Mouse (Mus musculus) lung, embryonic 14.5 days (tissue): ENCODE measurements around the gene Zpbp. TPM values are rescaled to one million over a fixed set of nuclear protein-coding genes. Genes with fewer than 3 reads are reported as not detected.

Experiments used
- ATAC-seq: fragments of 200-750 bp; cut with Nextera tagmentation; 2 replicates; pipeline ENCODE4 v1.8.0; 2017; ENCODE audit warnings: mild to moderate bottlenecking, moderate TSS enrichment, moderate library complexity; ENCODE audit not compliant: insufficient read depth
- DNase-seq: peaks from one replicate; pipeline ENCODE4 v3.0.0-alpha.2; 2015
- H3K27ac ChIP-seq: fragments of 300-500 bp; sonication (generic); 2 replicates; pipeline ENCODE4 v1.5.1; 2014; ENCODE audit warnings: low read depth, mild to moderate bottlenecking, moderate library complexity
- H3K27me3 ChIP-seq: fragments of 300-500 bp; sonication (generic); 2 replicates; pipeline ENCODE4 v1.6.1; 2014; ENCODE audit warnings: low read length, control low read depth; ENCODE audit not compliant: insufficient read depth
- H3K36me3 ChIP-seq: fragments of 300-500 bp; sonication (generic); 2 replicates; pipeline ENCODE4 v1.6.1; 2014; ENCODE audit warnings: control low read depth; ENCODE audit not compliant: insufficient read depth
- H3K4me1 ChIP-seq: fragments of 300-500 bp; sonication (generic); 2 replicates; pipeline ENCODE4 v1.6.1; 2014; ENCODE audit warnings: antibody characterized with exemption, control low read depth; ENCODE audit not compliant: insufficient read depth
- H3K4me2 ChIP-seq: fragments of 300-500 bp; sonication (generic); 2 replicates; pipeline ENCODE4 v1.6.1; 2014; ENCODE audit warnings: mild to moderate bottlenecking
- H3K4me3 ChIP-seq: fragments of 300-500 bp; sonication (generic); 2 replicates; pipeline ENCODE4 v1.5.1; 2014; ENCODE audit warnings: low read depth, low read length
- H3K9ac ChIP-seq: fragments of 300-500 bp; sonication (generic); 2 replicates; pipeline ENCODE4 v1.6.1; 2014
- H3K9me3 ChIP-seq: fragments of 300-500 bp; sonication (generic); 2 replicates; pipeline ENCODE4 v1.6.1; 2016; ENCODE audit warnings: low read depth, low read length, control low read depth
- CTCF ChIP-seq: IDR thresholded peaks from 2 replicates; pipeline ENCODE4 v1.5.1; 2016; ENCODE audit warnings: antibody characterized with exemption, low read depth
- WGBS: fragments of 180-500 bp; shearing (Covaris S2); extraction: QIAGEN DNeasy Blood & Tissue Kit; methylation state at CpG from one replicate; pipeline ENCODE4 v1.1.7; 2014; 5-methylcytosine and 5-hydroxymethylcytosine counted together
- polyA plus RNA-seq: library from polyadenylated mRNA; unstranded; fragments of >200 nt; fragmentation: Nextera tagmentation; extraction: Ambion mirVana; gene quantifications from 2 replicates; pipeline ENCODE4 v1.2.1, GENCODE M21; 2014

The Zpbp gene
- polyA plus RNA-seq, 1 experiment from 2014 or later, result 0.75 TPM

GRCm38 (mm10) chr11:11468924-11469323 is 6.7 kb upstream of the Zpbp start:
- DNase-seq, result no peak
- no peaks in the 10 kb centered on the region for H3K36me3 ChIP-seq
- no peak for ATAC-seq
- H3K27ac ChIP-seq, result no peak overlapping the region
- no peak for TF ChIP-seq CTCF
- no peak overlapping the region for H3K9ac ChIP-seq
- no peaks in the 10 kb centered on the region for H3K27me3 ChIP-seq
- H3K9me3 ChIP-seq, result no peaks in the 10 kb centered on the region
- H3K4me3 ChIP-seq, result no peak overlapping the region
- no peaks in the 10 kb centered on the region for H3K4me1 ChIP-seq
- no peak overlapping the region for H3K4me2 ChIP-seq

GRCm38 (mm10) chr11:11462561-11462890 is 318 bp upstream of the Zpbp start:
- no peak for ATAC-seq
- 80% methylated on average over 5 of the region's 5 CpGs for WGBS
- no peaks in the 10 kb centered on the region for H3K4me1 ChIP-seq
- H3K9me3 ChIP-seq, result no peaks in the 10 kb centered on the region
- H3K27ac ChIP-seq, result no peak overlapping the region
- H3K4me2 ChIP-seq, result peak overlapping the region; percentile 63
- no peaks in the 10 kb centered on the region for H3K36me3 ChIP-seq
- H3K4me3 ChIP-seq, result peak overlapping the region; percentile 62
- peak overlapping the region; percentile 65; the same call in 1 of the 2 replicates for H3K9ac ChIP-seq
- H3K27me3 ChIP-seq, result no peaks in the 10 kb centered on the region
- no peak for DNase-seq
- TF ChIP-seq CTCF, result no peak

- 29% methylated on average over 2 of the region's 2 CpGs for WGBS
- no peak overlapping the region for H3K9ac ChIP-seq
- ATAC-seq (no peak), DNase-seq (peak; percentile 64)
- H3K27ac ChIP-seq, result no peak overlapping the region
- no peaks in the 10 kb centered on the region for H3K27me3 ChIP-seq
- H3K9me3 ChIP-seq, result no peaks in the 10 kb centered on the region
- no peaks in the 10 kb centered on the region for H3K36me3 ChIP-seq
- peak; percentile 50 for TF ChIP-seq CTCF
- H3K4me3 ChIP-seq, result no peak overlapping the region
- no peaks in the 10 kb centered on the region for H3K4me1 ChIP-seq
- H3K4me2 ChIP-seq, result no peak overlapping the region
Observed at GRCm38 (mm10) chr11:11455037-11455436, 7.2 kb downstream of the Zpbp start.

- Histone ChIP-seq H3K9me3 (no peaks in the 10 kb centered on the region), H3K36me3 (no peaks in the 10 kb centered on the region), H3K27ac (no peak overlapping the region), H3K27me3 (no peaks in the 10 kb centered on the region), H3K4me2 (no peak overlapping the region), H3K9ac (no peak overlapping the region), H3K4me1 (no peaks in the 10 kb centered on the region), H3K4me3 (no peak overlapping the region)
- no peak for TF ChIP-seq CTCF
- DNase-seq (no peak), ATAC-seq (no peak)
- WGBS, result 73% methylated on average over 2 of the region's 2 CpGs
Observed at GRCm38 (mm10) chr11:11417356-11417755, 44.9 kb downstream of the Zpbp start.

GRCm38 (mm10) chr11:11414188-11414587 is 48.0 kb downstream of the Zpbp start:
- Histone ChIP-seq H3K27me3 (no peaks in the 10 kb centered on the region), H3K4me2 (no peak overlapping the region), H3K36me3 (no peaks in the 10 kb centered on the region), H3K9me3 (no peaks in the 10 kb centered on the region), H3K4me1 (no peaks in the 10 kb centered on the region), H3K27ac (no peak overlapping the region), H3K9ac (no peak overlapping the region), H3K4me3 (no peak overlapping the region)
- DNase-seq (no peak), ATAC-seq (no peak)
- WGBS, result 78% methylated on average over 5 of the region's 5 CpGs
- TF ChIP-seq CTCF, result no peak

GRCm38 (mm10) chr11:11394686-11395085 is 67.5 kb downstream of the Zpbp start:
- H3K9me3 ChIP-seq, result no peaks in the 10 kb centered on the region; the same call in 1 of the 2 replicates
- no peak overlapping the region for H3K4me3 ChIP-seq
- H3K4me1 ChIP-seq, result no peaks in the 10 kb centered on the region
- ATAC-seq, result no peak
- no peak for TF ChIP-seq CTCF
- 75% methylated on average over 5 of the region's 5 CpGs for WGBS
- no peak overlapping the region for H3K27ac ChIP-seq
- no peaks in the 10 kb centered on the region for H3K27me3 ChIP-seq
- no peak overlapping the region for H3K4me2 ChIP-seq
- no peak overlapping the region for H3K9ac ChIP-seq
- no peak for DNase-seq
- no peaks in the 10 kb centered on the region for H3K36me3 ChIP-seq

- Histone ChIP-seq H3K27me3 (no peaks in the 10 kb centered on the region), H3K4me2 (no peak overlapping the region), H3K4me1 (no peaks in the 10 kb centered on the region), H3K9ac (no peak overlapping the region), H3K4me3 (no peak overlapping the region), H3K27ac (no peak overlapping the region), H3K9me3 (no peaks in the 10 kb centered on the region; the same call in 1 of the 2 replicates), H3K36me3 (no peaks in the 10 kb centered on the region)
- WGBS, result 89% methylated on average over 10 of the region's 10 CpGs
- no peak for ATAC-seq
- DNase-seq, result no peak
- TF ChIP-seq CTCF, result no peak
Observed at GRCm38 (mm10) chr11:11393164-11393563, 69.0 kb downstream of the Zpbp start.

- H3K4me3 ChIP-seq, result no peak overlapping the region
- H3K27ac ChIP-seq, result no peak overlapping the region
- H3K4me1 ChIP-seq, result no peaks in the 10 kb centered on the region
- no peaks in the 10 kb centered on the region for H3K27me3 ChIP-seq
- H3K9me3 ChIP-seq, result no peaks in the 10 kb centered on the region
- H3K36me3 ChIP-seq, result no peaks in the 10 kb centered on the region
- DNase-seq (no peak), ATAC-seq (no peak)
- TF ChIP-seq CTCF, result no peak
- H3K9ac ChIP-seq, result no peak overlapping the region
- no peak overlapping the region for H3K4me2 ChIP-seq
- 85% methylated on average over 5 of the region's 5 CpGs for WGBS
Observed at GRCm38 (mm10) chr11:11371305-11371704, 90.9 kb downstream of the Zpbp start.
